In the genomic region with DNA sequence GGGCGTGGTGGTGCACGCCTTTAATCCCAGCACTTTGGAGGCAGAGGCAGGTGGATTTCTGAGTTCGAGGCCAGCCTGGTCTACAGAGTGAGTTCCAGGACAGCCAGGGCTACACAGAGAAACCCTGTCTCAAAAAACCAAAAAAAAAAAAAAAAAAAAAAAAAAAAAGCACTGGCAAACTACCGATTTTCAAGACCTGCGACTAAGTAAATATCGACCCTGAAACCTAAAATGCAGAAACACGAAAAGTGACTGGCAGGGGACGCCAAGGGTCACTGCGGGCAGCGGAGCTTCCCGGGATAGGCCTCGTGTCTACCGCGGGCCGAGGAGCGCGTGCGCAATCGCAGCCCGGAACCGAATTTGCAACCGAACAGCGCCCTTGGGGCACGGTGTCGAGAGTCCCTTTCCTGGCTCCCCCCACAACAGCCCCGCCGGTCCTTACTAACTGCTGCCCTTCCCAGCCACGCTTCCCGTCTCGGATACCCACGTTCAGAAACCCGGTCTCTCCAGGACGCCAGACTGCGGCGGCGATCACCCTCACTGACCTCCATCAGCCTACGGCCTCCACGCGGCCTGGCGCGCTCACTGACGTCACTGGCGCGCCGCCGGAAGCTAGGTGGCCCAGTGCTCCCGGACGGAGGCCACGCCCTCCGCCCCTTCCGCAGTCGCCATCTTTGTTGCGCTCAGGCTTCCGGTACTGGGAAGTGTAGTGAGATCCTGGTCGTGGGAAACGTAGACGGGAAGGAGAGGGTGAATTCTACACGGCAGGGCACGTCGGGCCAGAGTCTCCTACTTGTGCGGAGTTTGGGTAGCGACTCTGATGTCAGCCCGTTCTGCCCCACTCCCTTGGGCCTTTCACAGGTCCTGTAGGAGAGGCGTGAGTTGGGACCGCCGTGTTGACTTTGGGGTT, we compare ENCODE assay signal across 8 mouse cellular contexts. TPM values are rescaled to one million over a fixed set of nuclear protein-coding genes. Genes with fewer than 3 reads are reported as not detected.
DNase-seq lines count a peak whose midpoint lies in the region; ATAC-seq lines count a peak whose summit lies in the region.

Gene Tbrg4 (minus strand): TSS at position 590 of the 910 bp plus-strand sequence.

- peak within 1 kb of the TSS; percentile 57 for H3K4me2 ChIP-seq in hindbrain, embryonic 12.5 days (replicated peaks)

- peaks cover 36% of the 10 kb centered on the region for H3K36me3 ChIP-seq in hindbrain, embryonic 12.5 days

- ATAC-seq in hindbrain, embryonic 12.5 days (ENCODE audit: low FRiP score) = peak; percentile 95

- peak within 1 kb of the TSS; percentile 76 for H3K4me3 ChIP-seq in hindbrain, embryonic 12.5 days

- H3K9ac ChIP-seq in hindbrain, embryonic 12.5 days = peak within 1 kb of the TSS; percentile 71

- no peaks in the 10 kb centered on the region for H3K9me3 ChIP-seq in hindbrain, embryonic 12.5 days (replicated peaks)

- under 1% methylated on average over 66 of the region's 66 CpGs for WGBS in hindbrain, embryonic 12.5 days

- no peaks in the 10 kb centered on the region for H3K27me3 ChIP-seq in hindbrain, embryonic 12.5 days

- H3K27ac ChIP-seq in hindbrain, embryonic 12.5 days = peak within 1 kb of the TSS; percentile 86

- DNase-seq in NIH3T3 (ENCODE audit: low read depth) = peak; percentile 99
- peak; percentile 97 for DNase-seq in cerebellum, postnatal 10 days
- DNase-seq in frontal cortex, postnatal 10 days (ENCODE audit: low spot score in 2 of 2) = peak; percentile 90
- DNase-seq in layer of hippocampus, postnatal 14 days (ENCODE audit: low spot score in 2 of 2) = peak; percentile 94 to 95
- peak; percentile 93 for DNase-seq in lung, postnatal 14 days
- DNase-seq in retina, adult 2 months (ENCODE audit: low read depth, low spot score) = peak; percentile 87
- DNase-seq in thymus, postnatal 36 days = peak; percentile 90 to 91

- H3K4me1 ChIP-seq in hindbrain, embryonic 12.5 days = peaks cover 29% of the 10 kb centered on the region

RNA-seq across cellular contexts. Expression of gene Tbrg4, which starts in this region (rescaled TPM):
- 36.5 and 37.3 TPM in 2 replicates for polyA plus RNA-seq in hindbrain, embryonic 12.5 days (2016; fragmentation: Nextera tagmentation; extraction: Ambion mirVana)
- 10 to 100 TPM; 47.2 to 52.5 TPM for total RNA-seq in layer of hippocampus, postnatal 14 days (2021)

Comparison
In these comparisons a context has a peak if more than half of its experiments do, and no peak if none do; other contexts are left out.
1. Peak in every context shown above with its lines: DNase-seq, ATAC-seq, H3K4me3 ChIP-seq and H3K27ac ChIP-seq.